Comparison of ENCODE assay signal across 8 mouse cellular contexts in the genomic region with DNA sequence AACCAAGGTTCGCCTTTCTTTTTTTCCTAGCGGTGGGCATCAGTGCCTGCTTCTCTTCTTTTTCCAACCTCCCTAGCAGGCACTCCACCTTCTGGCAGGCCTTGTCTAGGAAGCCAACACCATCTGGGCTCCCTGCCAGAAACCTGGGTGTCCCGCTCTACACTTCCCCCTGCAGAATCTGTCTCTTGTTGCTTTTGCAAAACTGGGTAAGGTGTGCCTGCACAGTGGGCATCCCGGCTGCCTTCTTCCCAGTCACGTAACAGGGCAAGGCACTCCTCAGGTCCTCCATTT. TPM values are rescaled to one million over a fixed set of nuclear protein-coding genes. Genes with fewer than 3 reads are reported as not detected.
DNase-seq lines count a peak whose midpoint lies in the region; ATAC-seq and TF ChIP-seq lines count a peak whose summit lies in the region.

No protein-coding gene starts in this region.

- 0 out of 2 replicates have a peak, but pooled peaks have one; percentile 16 for TF ChIP-seq CTCF in liver, embryonic 14.5 days (IDR thresholded peaks at IDR 0.05; ENCODE audit: low read depth)

- no peaks in the 10 kb centered on the region for H3K27me3 ChIP-seq in liver, embryonic 14.5 days (ENCODE audit: control insufficient read depth, insufficient read depth, low read length)
- no peaks in the 10 kb centered on the region for H3K27me3 ChIP-seq in embryonic facial prominence, embryonic 13.5 days
- no peaks in the 10 kb centered on the region for H3K27me3 ChIP-seq in forebrain, embryonic 11.5 days (ENCODE audit: control insufficient read depth, insufficient read depth, low read length)

- H3K9me3 ChIP-seq in liver, embryonic 14.5 days (ENCODE audit: control insufficient read depth, low read length) = no peaks in the 10 kb centered on the region
- H3K9me3 ChIP-seq in embryonic facial prominence, embryonic 13.5 days = no peaks in the 10 kb centered on the region
- no peaks in the 10 kb centered on the region for H3K9me3 ChIP-seq in forebrain, embryonic 11.5 days (ENCODE audit: control insufficient read depth, low read length)

- H3K4me2 ChIP-seq in liver, embryonic 14.5 days (ENCODE audit: low read depth) = no peak overlapping the region
- peak overlapping the region; percentile 36 for H3K4me2 ChIP-seq in embryonic facial prominence, embryonic 13.5 days
- no peak overlapping the region for H3K4me2 ChIP-seq in forebrain, embryonic 11.5 days (ENCODE audit: low read depth, low read length, severe bottlenecking)

- no peak overlapping the region for H3K27ac ChIP-seq in liver, embryonic 14.5 days
- peak overlapping the region; percentile 36; the same call in 1 of the 2 replicates for H3K27ac ChIP-seq in embryonic facial prominence, embryonic 13.5 days
- H3K27ac ChIP-seq in forebrain, embryonic 11.5 days (ENCODE audit: low read depth, low read length) = no peak overlapping the region

- no peak for TF ChIP-seq EP300 in liver, embryonic 14.5 days (IDR thresholded peaks at IDR 0.05; ENCODE audit: low read depth)

- H3K36me3 ChIP-seq in liver, embryonic 14.5 days (replicated peaks; ENCODE audit: control insufficient read depth, insufficient read depth, low read depth) = no peaks in the 10 kb centered on the region
- H3K36me3 ChIP-seq in embryonic facial prominence, embryonic 13.5 days = no peaks in the 10 kb centered on the region
- no peaks in the 10 kb centered on the region for H3K36me3 ChIP-seq in forebrain, embryonic 11.5 days (ENCODE audit: control insufficient read depth, insufficient read depth, low read length)

- 61% methylated on average over 5 of the region's 5 CpGs for WGBS in liver, embryonic 14.5 days (ENCODE audit: insufficient replicate concordance)
- WGBS in embryonic facial prominence, embryonic 13.5 days = 35% methylated on average over 5 of the region's 5 CpGs
- WGBS in forebrain, embryonic 11.5 days = 49% methylated on average over 5 of the region's 5 CpGs

- ATAC-seq in liver, embryonic 14.5 days (ENCODE audit: insufficient read depth) = no peak
- peak; percentile 60 for ATAC-seq in embryonic facial prominence, embryonic 13.5 days (ENCODE audit: insufficient number of reproducible peaks, insufficient read depth, low FRiP score, low TSS enrichment, low read depth)
- no peak for ATAC-seq in forebrain, embryonic 11.5 days (replicated peaks; ENCODE audit: low FRiP score)

- peaks cover 0 to 2% of the 10 kb centered on the region in 2 experiments; a peak in 2 of 4 replicates for H3K4me1 ChIP-seq in liver, embryonic 14.5 days (replicated peaks; ENCODE audit: control insufficient read depth in 2 of 2, insufficient read depth in 2 of 2, low read length in 1 of 2)
- H3K4me1 ChIP-seq in embryonic facial prominence, embryonic 13.5 days = peaks cover 12% of the 10 kb centered on the region
- no peaks in the 10 kb centered on the region for H3K4me1 ChIP-seq in forebrain, embryonic 11.5 days (replicated peaks; ENCODE audit: control insufficient read depth, insufficient read depth, low read length)

- no peak overlapping the region for H3K4me3 ChIP-seq in liver, embryonic 14.5 days (ENCODE audit: insufficient read depth in 1 of 2, low read depth in 2 of 2, low read length in 2 of 2)
- H3K4me3 ChIP-seq in embryonic facial prominence, embryonic 13.5 days = no peak overlapping the region
- H3K4me3 ChIP-seq in forebrain, embryonic 11.5 days (ENCODE audit: low read depth, low read length) = no peak overlapping the region

- no peak overlapping the region for H3K9ac ChIP-seq in liver, embryonic 14.5 days (replicated peaks)
- peak overlapping the region; percentile 40 for H3K9ac ChIP-seq in embryonic facial prominence, embryonic 13.5 days
- no peak overlapping the region for H3K9ac ChIP-seq in forebrain, embryonic 11.5 days (ENCODE audit: low read length)

- no peak for DNase-seq in liver, embryonic 14.5 days (ENCODE audit: low read depth in 3 of 3, low spot score in 3 of 3)
- DNase-seq in liver (no peak), ZHBTc4 (ENCODE audit: low read depth, low spot score) (peak; percentile 50)
- DNase-seq in kidney, postnatal 10 days = peak; percentile 84
- DNase-seq in skeletal muscle tissue, adult 2 months (ENCODE audit: low read depth, low spot score) = peak; percentile 45
- no peak for DNase-seq in forebrain, embryonic 11.5 days (ENCODE audit: low spot score)
- DNase-seq in yolk sac, embryonic 10.5 days (ENCODE audit: low spot score) = no peak

RNA-seq across cellular contexts. Expression of gene C77080, which starts 11.5 kb away (rescaled TPM):
- polyA plus RNA-seq in liver, embryonic 14.5 days (2012; rRNA removed) = 1.2 and 1.5 TPM in 2 replicates
- 0.74 and 0.91 TPM in 2 replicates for polyA plus RNA-seq in liver, embryonic 14.5 days (2014; fragmentation: Nextera tagmentation; extraction: Ambion mirVana)
- polyA plus RNA-seq in embryonic facial prominence, embryonic 13.5 days (2015; fragmentation: Nextera tagmentation; extraction: Ambion mirVana) = 7.6 and 8.4 TPM in 2 replicates
- polyA plus RNA-seq in forebrain, embryonic 11.5 days (2014; fragmentation: Nextera tagmentation; extraction: Ambion mirVana) = 4.7 and 4.8 TPM in 2 replicates

RNA-seq across cellular contexts. Expression of gene Sync, which starts 14.7 kb away (rescaled TPM):
- polyA plus RNA-seq in liver, embryonic 14.5 days (2012; rRNA removed) = 0.01 and 0.03 TPM in 2 replicates
- 0.08 TPM in 1 of 2 replicates, not detected in the other for polyA plus RNA-seq in liver, embryonic 14.5 days (2014; fragmentation: Nextera tagmentation; extraction: Ambion mirVana)
- polyA plus RNA-seq in embryonic facial prominence, embryonic 13.5 days (2015; fragmentation: Nextera tagmentation; extraction: Ambion mirVana) = 0.96 and 1.2 TPM in 2 replicates
- 0.37 and 0.57 TPM in 2 replicates for polyA plus RNA-seq in forebrain, embryonic 11.5 days (2014; fragmentation: Nextera tagmentation; extraction: Ambion mirVana)

Comparison
In these comparisons a context has a peak if more than half of its experiments do, and no peak if none do; other contexts are left out.
1. DNase-seq: peak in ZHBTc4 (single experiment), kidney, postnatal 10 days (single experiment) and skeletal muscle tissue, adult 2 months (single experiment); none in liver, embryonic 14.5 days (0 of 3), liver (single experiment), forebrain, embryonic 11.5 days (single experiment) and yolk sac, embryonic 10.5 days (single experiment).